Mouse (Mus musculus) MEL (cell line): ENCODE results near the gene Ccng2. TPM values are rescaled to one million over a fixed set of nuclear protein-coding genes. Genes with fewer than 3 reads are reported as not detected.

ENCODE experiments used
- DNase-seq: peaks from one replicate; pipeline ENCODE4 v3.0.0; 2011; ENCODE audit warnings: low read depth, low spot score
- H3K27ac ChIP-seq: 2 replicates; pipeline ENCODE4 v1.5.1; 2012; ENCODE audit warnings: low read depth, mild to moderate bottlenecking, control low read depth, low read length, moderate library complexity; ENCODE audit not compliant: control insufficient read depth
- H3K27me3 ChIP-seq, 2 experiments: fragments of 150-350 bp in 1 of 2; sonication (generic) in 1 of 2; 2 replicates each; pipeline ENCODE4 v1.6.1; 2012; ENCODE audit warnings: low read length in 2 of 2, mild to moderate bottlenecking in 2 of 2, improper control_type of control experiment in 1 of 2, moderate library complexity in 1 of 2; ENCODE audit not compliant: insufficient read depth in 2 of 2, control insufficient read depth in 1 of 2
- H3K36me3 ChIP-seq, 2 experiments: 2 replicates each; pipeline ENCODE4 v1.6.1; 2012 to 2014; ENCODE audit warnings: low read length in 2 of 2, improper control_type of control experiment in 1 of 2, inconsistent platforms in 1 of 2, mild to moderate bottlenecking in 1 of 2; ENCODE audit not compliant: insufficient read depth in 2 of 2, control insufficient read depth in 1 of 2
- H3K4me1 ChIP-seq, 2 experiments: fragments of 150-350 bp in 1 of 2; sonication (generic) in 1 of 2; 2 replicates each; pipeline ENCODE4 v1.6.1; 2012; ENCODE audit warnings: low read length in 2 of 2, improper control_type of control experiment in 1 of 2, mild to moderate bottlenecking in 1 of 2; ENCODE audit not compliant: insufficient read depth in 2 of 2, control insufficient read depth in 1 of 2
- H3K4me3 ChIP-seq, 2 experiments: fragments of 150-350 bp in 1 of 2; sonication (generic) in 1 of 2; 2 replicates each; pipeline ENCODE4 v1.5.1; 2012; ENCODE audit warnings: low read depth in 2 of 2, low read length in 2 of 2, mild to moderate bottlenecking in 2 of 2, moderate library complexity in 2 of 2, control low read depth in 1 of 2, improper control_type of control experiment in 1 of 2; ENCODE audit not compliant: control insufficient read depth in 1 of 2, insufficient read depth in 1 of 2
- H3K79me2 ChIP-seq: 2 replicates; pipeline ENCODE4 v1.6.1; 2012; ENCODE audit warnings: mild to moderate bottlenecking, low read length, moderate library complexity; ENCODE audit not compliant: control insufficient read depth, poor library complexity, insufficient read depth
- H3K9ac ChIP-seq: 2 replicates; pipeline ENCODE4 v1.6.1; 2012; ENCODE audit warnings: low read depth, mild to moderate bottlenecking, control low read depth, low read length, moderate library complexity; ENCODE audit not compliant: control insufficient read depth, poor library complexity, severe bottlenecking
- H3K9me3 ChIP-seq: fragments of 150-350 bp; sonication (generic); replicated peaks from 2 replicates; pipeline ENCODE4 v1.6.1; 2012; ENCODE audit warnings: mild to moderate bottlenecking, low read length, improper control_type of control experiment, moderate library complexity; ENCODE audit not compliant: insufficient read depth
- BHLHE40 ChIP-seq: IDR thresholded peaks from 2 replicates; pipeline ENCODE4 v1.6.1; 2012; ENCODE audit warnings: low read depth, mild to moderate bottlenecking, inconsistent platforms, low read length, improper control_type of control experiment, borderline replicate concordance
- CHD1 ChIP-seq: IDR thresholded peaks from 2 replicates; pipeline ENCODE4 v1.6.1; 2012; ENCODE audit warnings: low read depth, mild to moderate bottlenecking, inconsistent platforms, low read length, improper control_type of control experiment
- CHD2 ChIP-seq: IDR thresholded peaks from 2 replicates; pipeline ENCODE4 v1.6.1; 2011; ENCODE audit warnings: low read length, improper control_type of control experiment
- E2F4 ChIP-seq: IDR thresholded peaks from 2 replicates; pipeline ENCODE4 v1.6.1; 2011; ENCODE audit warnings: low read depth, low read length, improper control_type of control experiment, borderline replicate concordance
- ELF1 ChIP-seq: IDR thresholded peaks from 2 replicates; pipeline ENCODE4 v1.6.1; 2014; ENCODE audit warnings: low read depth, mild to moderate bottlenecking, inconsistent platforms, low read length, improper control_type of control experiment, moderate library complexity
- EP300 ChIP-seq, 2 experiments: IDR thresholded peaks; 2 replicates each; pipeline ENCODE4 v1.6.1; 2011; ENCODE audit warnings: improper control_type of control experiment in 2 of 2, low read length in 2 of 2, low read depth in 1 of 2, mild to moderate bottlenecking in 1 of 2
- ETS1 ChIP-seq: IDR thresholded peaks from 2 replicates; pipeline ENCODE4 v1.6.1; 2012; ENCODE audit warnings: low read depth, mild to moderate bottlenecking, inconsistent platforms, low read length, improper control_type of control experiment, moderate library complexity
- GATA1 ChIP-seq: IDR thresholded peaks from 2 replicates; pipeline ENCODE4 v1.6.1; 2011; ENCODE audit warnings: low read depth, low read length, improper control_type of control experiment
- JUND ChIP-seq: IDR thresholded peaks from 2 replicates; pipeline ENCODE4 v1.6.1; 2011; ENCODE audit warnings: low read depth, mild to moderate bottlenecking, improper control_type of control experiment, low read length
- MAX ChIP-seq: IDR thresholded peaks from 2 replicates; pipeline ENCODE4 v1.6.1; 2011; ENCODE audit warnings: low read length, improper control_type of control experiment
- MAZ ChIP-seq: IDR thresholded peaks from 2 replicates; pipeline ENCODE4 v1.6.1; 2012; ENCODE audit warnings: low read depth, mild to moderate bottlenecking, inconsistent platforms, low read length, improper control_type of control experiment
- MYC ChIP-seq: IDR thresholded peaks from 2 replicates; pipeline ENCODE4 v1.6.1; 2011; ENCODE audit warnings: low read depth, mild to moderate bottlenecking, low read length, improper control_type of control experiment, moderate library complexity
- NRF1 ChIP-seq: IDR thresholded peaks from 2 replicates; pipeline ENCODE4 v1.6.1; 2014; ENCODE audit warnings: low read depth, mild to moderate bottlenecking, inconsistent platforms, low read length, improper control_type of control experiment, moderate library complexity; ENCODE audit not compliant: poor library complexity, insufficient read depth, severe bottlenecking
- POLR2A ChIP-seq, 2 experiments: IDR thresholded peaks; 2 replicates each; pipeline ENCODE4 v1.6.1; 2011 to 2012; ENCODE audit warnings: low read length in 2 of 2, mild to moderate bottlenecking in 2 of 2, control low read depth in 1 of 2, improper control_type of control experiment in 1 of 2, low read depth in 1 of 2, moderate library complexity in 1 of 2; ENCODE audit not compliant: control insufficient read depth in 1 of 2, insufficient read depth in 1 of 2, poor library complexity in 1 of 2
- RAD21 ChIP-seq: IDR thresholded peaks from 2 replicates; pipeline ENCODE4 v1.6.1; 2011; ENCODE audit warnings: mild to moderate bottlenecking, low read depth, low read length, improper control_type of control experiment
- RCOR1 ChIP-seq: IDR thresholded peaks from 2 replicates; pipeline ENCODE4 v1.6.1; 2012; ENCODE audit warnings: low read depth, mild to moderate bottlenecking, inconsistent platforms, low read length, improper control_type of control experiment
- TAL1 ChIP-seq: IDR thresholded peaks from 2 replicates; pipeline ENCODE4 v1.6.1; 2012; ENCODE audit warnings: mild to moderate bottlenecking, inconsistent platforms, low read length, moderate library complexity, mixed read lengths
- TBP ChIP-seq: IDR thresholded peaks from 2 replicates; pipeline ENCODE4 v1.8.0; 2011; ENCODE audit warnings: low read depth, low read length, improper control_type of control experiment
- UBTF ChIP-seq: IDR thresholded peaks from 2 replicates; pipeline ENCODE4 v1.6.1; 2012; ENCODE audit warnings: low read depth, mild to moderate bottlenecking, inconsistent platforms, low read length, improper control_type of control experiment, moderate library complexity, borderline replicate concordance; ENCODE audit not compliant: insufficient read depth
- USF1 ChIP-seq: IDR thresholded peaks from 2 replicates; pipeline ENCODE4 v1.6.1; 2014; ENCODE audit warnings: low read depth, mild to moderate bottlenecking, inconsistent platforms, low read length, improper control_type of control experiment, moderate library complexity
- ZKSCAN1 ChIP-seq: IDR thresholded peaks from 2 replicates; pipeline ENCODE4 v1.6.1; 2012; ENCODE audit warnings: low read depth, mild to moderate bottlenecking, inconsistent platforms, low read length, improper control_type of control experiment, moderate library complexity
- ZMIZ1 ChIP-seq: IDR thresholded peaks from 2 replicates; pipeline ENCODE4 v1.6.1; 2012; ENCODE audit warnings: low read depth, mild to moderate bottlenecking, inconsistent platforms, low read length, improper control_type of control experiment, moderate library complexity
- ZNF384 ChIP-seq: IDR thresholded peaks from 2 replicates; pipeline ENCODE4 v1.6.1; 2012; ENCODE audit warnings: low read depth, mild to moderate bottlenecking, inconsistent platforms, low read length, improper control_type of control experiment
- polyA plus RNA-seq, 2 experiments: library from polyadenylated mRNA; stranded (reverse) in 1 of 2; unstranded in 1 of 2; fragments of >175 nt in 1 of 2; fragments of >200 nt in 1 of 2; gene quantifications; 2 replicates each; pipeline versions ENCODE4 v1.2.1 to v1.2.4; 2012; ENCODE audit warnings: low replicate concordance in 2 of 2, low read depth in 1 of 2; ENCODE audit not compliant: insufficient read length in 2 of 2, insufficient read depth in 1 of 2, missing spikeins in 1 of 2
- total RNA-seq: library from RNA; depleted of rRNA; stranded (reverse); fragments of 300-350 nt; gene quantifications from 2 replicates; pipeline ENCODE4 v1.2.3, GENCODE M21; 2012

The Ccng2 gene
- total and polyA plus RNA-seq, 3 experiments, result 1.0 to 3.7 TPM; not detected in 1

DNA sequence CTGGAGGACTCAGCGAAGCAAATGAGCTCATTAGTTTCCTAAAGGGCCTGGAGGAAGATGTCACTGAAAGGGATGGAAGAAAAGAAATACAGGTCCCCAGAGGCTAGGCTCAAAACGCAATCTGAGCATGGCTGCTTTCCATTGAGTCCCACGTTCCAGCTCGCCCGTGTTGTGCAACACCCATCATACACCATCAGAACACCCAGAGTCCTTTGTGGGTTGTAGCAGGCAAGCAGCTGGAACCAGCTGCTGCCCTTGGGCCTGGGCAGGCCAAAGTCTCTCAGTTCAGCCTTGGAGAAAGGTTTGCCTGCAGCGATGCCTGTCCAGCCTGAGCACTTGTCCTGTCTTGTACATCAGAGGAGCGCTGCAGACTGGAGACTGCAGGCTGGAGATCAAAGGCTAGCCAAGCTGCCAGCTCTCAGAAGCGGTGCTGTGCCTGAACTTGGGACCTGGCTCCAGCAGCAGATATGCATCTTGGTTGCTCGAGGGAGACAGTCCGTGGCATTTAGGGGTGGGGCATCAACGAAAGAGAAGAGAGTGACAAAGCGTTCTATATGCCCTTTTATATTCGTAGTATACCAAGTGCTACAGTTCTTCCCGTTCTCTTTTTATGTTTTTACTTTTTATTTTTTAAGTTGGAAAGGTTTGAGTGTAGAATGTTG, 15.5 kb downstream of the Ccng2 start:
- Histone ChIP-seq H3K27me3 (peaks cover 0 to 1% of the 10 kb centered on the region in 2 experiments; a peak in 1 of 4 replicates), H3K9me3 (no peaks in the 10 kb centered on the region), H3K79me2 (no peaks in the 10 kb centered on the region), H3K4me1 (no peaks in the 10 kb centered on the region; a peak in 1 of 4 replicates), H3K27ac (no peak overlapping the region), H3K36me3 (no peaks in the 10 kb centered on the region; a peak in 1 of 4 replicates), H3K9ac (no peak overlapping the region), H3K4me3 (no peak overlapping the region)
- no peak for DNase-seq
- TF ChIP-seq TAL1, result no peak
- TF ChIP-seq MAX, result no peak
- TF ChIP-seq ZKSCAN1, result no peak
- TF ChIP-seq BHLHE40, result no peak
- no peak for TF ChIP-seq USF1

DNA sequence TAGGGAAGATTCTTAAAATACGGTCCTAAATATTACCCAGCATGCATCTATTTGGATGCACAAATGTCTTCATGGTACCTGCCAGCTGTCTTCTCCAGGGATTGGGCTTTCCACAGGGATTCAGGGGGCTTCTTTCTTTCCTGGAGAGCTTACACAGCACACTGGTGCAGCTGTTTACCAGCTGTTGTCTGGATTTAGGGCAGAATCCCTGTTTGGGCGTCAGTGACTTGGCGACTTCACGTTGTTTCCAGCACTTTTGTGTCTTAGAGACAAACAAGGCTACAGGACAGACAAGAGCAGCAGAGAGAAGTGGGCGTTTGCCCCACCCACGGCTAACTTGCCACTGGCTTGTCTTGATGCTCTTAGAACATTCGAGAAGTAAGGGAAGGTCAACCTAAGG, 16.1 kb downstream of the Ccng2 start:
- peaks cover 0 to 1% of the 10 kb centered on the region in 2 experiments; a peak in 1 of 4 replicates for H3K27me3 ChIP-seq
- no peak for DNase-seq
- H3K9ac ChIP-seq, result no peak overlapping the region
- no peak overlapping the region for H3K27ac ChIP-seq
- H3K79me2 ChIP-seq, result no peaks in the 10 kb centered on the region
- H3K4me1 ChIP-seq, result peaks cover 1 to 2% of the 10 kb centered on the region in 2 experiments; a peak in 2 of 4 replicates
- TF ChIP-seq ZNF384, result no peak
- no peak for TF ChIP-seq MAX
- no peak for TF ChIP-seq CHD2
- no peak for TF ChIP-seq ZMIZ1
- no peak for TF ChIP-seq RAD21
- no peak for TF ChIP-seq POLR2A (IDR thresholded peaks at IDR 0.05; ENCODE audit: control insufficient read depth in 1 of 2, insufficient read depth in 1 of 2, low read depth in 1 of 2, low read length in 2 of 2, poor library complexity in 1 of 2)
- no peak for TF ChIP-seq NRF1
- TF ChIP-seq MYC, result no peak
- TF ChIP-seq JUND, result no peak
- TF ChIP-seq TBP, result no peak
- TF ChIP-seq EP300 (IDR thresholded peaks at IDR 0.05; ENCODE audit: low read depth in 1 of 2, low read length in 2 of 2), result no peak
- TF ChIP-seq ETS1, result no peak
- no peak for TF ChIP-seq MAZ
- TF ChIP-seq CHD1, result no peak
- no peak for TF ChIP-seq UBTF
- TF ChIP-seq ELF1, result no peak
- no peak for TF ChIP-seq RCOR1
- no peak for TF ChIP-seq E2F4
- TF ChIP-seq GATA1, result no peak
- no peak for TF ChIP-seq TAL1
- no peaks in the 10 kb centered on the region for H3K9me3 ChIP-seq
- no peak overlapping the region for H3K4me3 ChIP-seq
- peaks cover 0 to 2% of the 10 kb centered on the region in 2 experiments; a peak in 2 of 4 replicates for H3K36me3 ChIP-seq
